Mouse (Mus musculus) 3T3-L1 (cell line): ENCODE measurements at regions not wholly inside any gene's neighbourhood (a gene's known extent, or its start where the extent isn't known, plus 50 kb on each side); places are given as distances from the start of the nearest gene placed in this dataset.

ENCODE experiments used
- DNase-seq: peaks from one replicate; pipeline ENCODE4 v3.0.0-alpha.2; 2015; ENCODE audit warnings: low read depth, low spot score

DNA sequence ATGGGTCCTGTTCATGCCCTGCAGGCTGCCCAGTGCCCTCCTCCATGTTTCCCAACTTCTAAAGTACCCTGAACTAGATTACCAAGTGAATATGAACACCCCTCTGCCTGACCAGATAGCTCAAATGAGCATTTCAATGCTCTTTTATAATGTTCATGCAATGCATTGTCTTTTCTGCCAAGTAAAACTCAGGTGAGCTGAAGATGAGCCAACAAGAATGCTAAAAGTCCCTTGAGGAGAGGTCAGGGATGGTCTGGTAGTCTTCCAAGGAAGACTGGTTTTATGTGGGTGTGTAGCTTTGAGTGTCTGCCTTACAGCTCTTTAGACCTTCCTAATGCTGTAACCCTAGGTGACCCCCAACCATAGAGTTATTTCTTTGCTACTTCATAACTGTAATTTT is 58.0 kb upstream of the Abca12 start:
- no peak for DNase-seq

- DNase-seq: no peak
Observed at GRCm38 (mm10) chr1:71483149-71483548, 68.4 kb upstream of the Abca12 start.

DNA sequence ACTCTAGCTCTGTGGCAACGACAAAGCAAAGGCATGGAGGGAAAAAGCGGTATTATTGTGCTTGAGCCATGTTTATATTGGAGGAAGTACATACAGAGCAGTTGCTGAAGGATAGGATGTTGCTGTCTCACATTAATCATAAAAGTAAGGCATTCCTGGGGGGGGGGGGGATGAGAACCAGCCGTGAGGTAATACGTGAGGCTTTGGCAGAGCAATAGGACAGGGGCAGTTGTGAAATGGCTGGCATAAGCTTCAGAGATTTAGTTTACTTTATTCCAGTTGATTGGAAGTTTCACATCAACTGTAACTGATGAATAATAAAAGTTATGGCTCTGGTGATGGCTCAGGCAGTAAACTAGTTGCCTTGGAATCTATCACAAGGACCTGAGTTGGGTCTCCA is 62.4 kb upstream of the Atic start:
- DNase-seq: no peak

- DNase-seq: peak; percentile 68
Observed at GRCm38 (mm10) chr1:71505898-71506297, 51.1 kb upstream of the Atic start.

GRCm38 (mm10) chr1:71506534-71506933 is 50.4 kb upstream of the Atic start:
- DNase-seq: no peak
